Mouse (Mus musculus): ENCODE measurements around the gene Gm5849. TPM values are rescaled to one million over a fixed set of nuclear protein-coding genes. Genes with fewer than 3 reads are reported as not detected.
"Not testable (repeated sequence)": the region's sequence is repeated elsewhere in the genome, so short reads cannot be mapped to it uniquely, and the experiment has no call there.

Gene Gm5849
- not detected in 2 replicates for polyA plus RNA-seq (2012; rRNA removed)

- H3K4me1 ChIP-seq (ENCODE audit: control insufficient read depth, insufficient read depth, low read length); H3K27ac ChIP-seq (ENCODE audit: insufficient read depth, low read length); H3K4me3 ChIP-seq (ENCODE audit: insufficient read depth, low read length): not testable (repeated sequence)
Observed at GRCm38 (mm10) chr3:90777776-90778175, at the start of gene Gm5849. Gene Gm5849 (minus strand): TSS chr3:90777876.

- TF ChIP-seq CTCF (IDR thresholded peaks at IDR 0.05; ENCODE audit: extremely low read depth, insufficient read depth, low read length) = no peak
- no peak for TF ChIP-seq POLR2A (IDR thresholded peaks at IDR 0.05; ENCODE audit: extremely low read depth, insufficient read depth, low read length)
- H3K4me1 ChIP-seq (ENCODE audit: control insufficient read depth, insufficient read depth, low read length) = no peaks in the 10 kb centered on the region
- no peak overlapping the region for H3K27ac ChIP-seq (ENCODE audit: insufficient read depth, low read length)
- no peak overlapping the region for H3K4me3 ChIP-seq (ENCODE audit: insufficient read depth, low read length)
Observed at GRCm38 (mm10) chr3:90749658-90750057, 28.0 kb downstream of the Gm5849 start.

GRCm38 (mm10) chr3:90726606-90727005 is 51.1 kb downstream of the Gm5849 start, which contains the start of gene Pglyrp4:
Gene Pglyrp4 (plus strand): TSS chr3:90726906.
- Histone ChIP-seq H3K27ac (ENCODE audit: insufficient read depth, low read length) (no peak within 1 kb of the TSS), H3K4me1 (ENCODE audit: control insufficient read depth, insufficient read depth, low read length) (no peaks in the 10 kb centered on the region), H3K4me3 (ENCODE audit: insufficient read depth, low read length) (no peak within 1 kb of the TSS)
- TF ChIP-seq POLR2A (IDR thresholded peaks at IDR 0.05; ENCODE audit: extremely low read depth, insufficient read depth, low read length) (no peak), CTCF (IDR thresholded peaks at IDR 0.05; ENCODE audit: extremely low read depth, insufficient read depth, low read length) (no peak)

Other genes starting within 250 kb of the Gm5849 start
- gene S100a16, start 240.6 kb downstream of the Gm5849 start, polyA plus RNA-seq (2012; rRNA removed) = 116 and 134 TPM in 2 replicates
- 1.9 and 2.0 TPM in 2 replicates for gene S100a3, start 217.3 kb downstream of the Gm5849 start, polyA plus RNA-seq (2012; rRNA removed)
- gene S100a2, start 187.6 kb downstream of the Gm5849 start, polyA plus RNA-seq (2012; rRNA removed) = not detected in 2 replicates
- not detected in 2 replicates for gene Gm42674, start 176.0 kb downstream of the Gm5849 start, polyA plus RNA-seq (2012; rRNA removed)
- 10.9 and 13.4 TPM in 2 replicates for gene S100a4, start 174.1 kb downstream of the Gm5849 start, polyA plus RNA-seq (2012; rRNA removed)
- gene S100a5, start 169.4 kb downstream of the Gm5849 start, polyA plus RNA-seq (2012; rRNA removed) = not detected in 2 replicates
- 51.5 and 66.4 TPM in 2 replicates for gene S100a6, start 165.0 kb downstream of the Gm5849 start, polyA plus RNA-seq (2012; rRNA removed)
- gene S100a7a, start 123.9 kb downstream of the Gm5849 start, polyA plus RNA-seq (2012; rRNA removed) = 1.0 and 1.1 TPM in 2 replicates
- gene S100a8, start 108.9 kb downstream of the Gm5849 start, polyA plus RNA-seq (2012; rRNA removed) = 0.95 and 1.8 TPM in 2 replicates
- gene S100a9, start 82.2 kb downstream of the Gm5849 start, polyA plus RNA-seq (2012; rRNA removed) = 1.6 and 2.2 TPM in 2 replicates
- gene Pglyrp4, start 51.0 kb downstream of the Gm5849 start, polyA plus RNA-seq (2012; rRNA removed) = not detected in 2 replicates

Data from cortical plate, adult 2 months (tissue).